Mouse (Mus musculus) heart, embryonic 13.5 days (tissue): ENCODE data around the gene Cadps. TPM values are rescaled to one million over a fixed set of nuclear protein-coding genes. Genes with fewer than 3 reads are reported as not detected.

Experiments
- ATAC-seq: fragments of 200-750 bp; cut with Nextera tagmentation; 2 replicates; pipeline ENCODE4 v1.8.0; 2017; ENCODE audit warnings: moderate TSS enrichment; ENCODE audit not compliant: insufficient number of reproducible peaks, low FRiP score, low TSS enrichment; ENCODE audit errors: extremely low read depth
- H3K27ac ChIP-seq: fragments of 300-500 bp; sonication (generic); replicated peaks from 2 replicates; pipeline ENCODE4 v1.5.1; 2015; ENCODE audit warnings: moderate library complexity, mild to moderate bottlenecking, inconsistent platforms
- H3K27me3 ChIP-seq: fragments of 300-500 bp; sonication (generic); replicated peaks from 2 replicates; pipeline ENCODE4 v1.6.1; 2015; ENCODE audit warnings: mild to moderate bottlenecking, inconsistent platforms
- H3K36me3 ChIP-seq: fragments of 300-500 bp; sonication (generic); 2 replicates; pipeline ENCODE4 v1.6.1; 2015; ENCODE audit warnings: mild to moderate bottlenecking, inconsistent platforms
- H3K4me1 ChIP-seq: fragments of 300-500 bp; sonication (generic); 2 replicates; pipeline ENCODE4 v1.6.1; 2015; ENCODE audit warnings: inconsistent platforms
- H3K4me2 ChIP-seq: fragments of 300-500 bp; sonication (generic); 2 replicates; pipeline ENCODE4 v1.6.1; 2015; ENCODE audit warnings: inconsistent platforms, mild to moderate bottlenecking, moderate library complexity
- H3K4me3 ChIP-seq: fragments of 300-500 bp; sonication (generic); 2 replicates; pipeline ENCODE4 v1.5.1; 2015; ENCODE audit warnings: moderate library complexity, mild to moderate bottlenecking, inconsistent platforms
- H3K9ac ChIP-seq: fragments of 300-500 bp; sonication (generic); 2 replicates; pipeline ENCODE4 v1.6.1; 2015; ENCODE audit warnings: inconsistent platforms, mild to moderate bottlenecking, moderate library complexity
- H3K9me3 ChIP-seq: fragments of 300-500 bp; sonication (generic); 2 replicates; pipeline ENCODE4 v1.6.1; 2016; ENCODE audit warnings: inconsistent platforms
- WGBS: fragments of 180-500 bp; shearing (Covaris S2); methylation state at CpG from one replicate; pipeline ENCODE4 v1.1.7; 2015; ENCODE audit warnings: mixed read lengths; 5-methylcytosine and 5-hydroxymethylcytosine counted together
- polyA plus RNA-seq: library from polyadenylated mRNA; unstranded; fragments of >200 nt; fragmentation: Nextera tagmentation; extraction: Ambion mirVana; gene quantifications from 2 replicates; pipeline ENCODE4 v1.2.1, GENCODE M21; 2015

Cadps gene
- polyA plus RNA-seq, 1 experiment from 2014 or later: 0.51 TPM

DNA sequence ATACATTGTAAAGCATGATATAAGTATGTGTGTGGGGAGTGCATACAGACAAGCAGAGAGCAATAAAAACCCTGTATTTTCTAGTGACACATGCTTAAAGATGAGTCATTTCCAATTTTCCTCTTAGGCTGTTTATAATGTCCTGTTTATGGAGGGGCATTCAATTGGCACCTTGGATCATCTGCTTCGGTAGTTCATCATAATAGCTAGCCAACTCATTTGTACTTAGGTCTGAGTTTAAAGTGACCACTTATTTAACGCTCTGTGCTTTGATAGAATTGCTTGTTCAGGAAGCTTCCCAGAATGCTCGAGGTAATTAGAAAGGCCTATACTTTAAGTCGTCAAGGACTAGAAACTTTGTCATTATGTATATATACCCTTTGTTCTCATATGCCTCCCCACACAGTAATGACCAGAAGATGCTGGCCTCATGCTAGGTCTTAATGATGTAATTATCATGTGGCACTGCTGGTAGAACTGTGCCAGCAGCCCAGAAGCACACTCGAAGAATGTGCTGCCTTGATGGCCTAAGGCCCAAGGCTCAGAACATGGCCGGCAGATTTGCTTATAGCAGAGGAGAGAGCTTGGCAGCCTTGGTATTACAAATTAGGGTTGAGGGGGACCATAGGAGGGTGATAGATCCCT is 179.9 kb downstream of the Cadps start:
- Histone ChIP-seq H3K36me3 (no peaks in the 10 kb centered on the region), H3K4me1 (no peaks in the 10 kb centered on the region), H3K4me3 (no peak overlapping the region), H3K4me2 (no peak overlapping the region), H3K27ac (no peak overlapping the region), H3K27me3 (no peaks in the 10 kb centered on the region), H3K9me3 (no peaks in the 10 kb centered on the region), H3K9ac (no peak overlapping the region)
- no peak for ATAC-seq
- WGBS: 75% methylated on average over 6 of the region's 6 CpGs

DNA sequence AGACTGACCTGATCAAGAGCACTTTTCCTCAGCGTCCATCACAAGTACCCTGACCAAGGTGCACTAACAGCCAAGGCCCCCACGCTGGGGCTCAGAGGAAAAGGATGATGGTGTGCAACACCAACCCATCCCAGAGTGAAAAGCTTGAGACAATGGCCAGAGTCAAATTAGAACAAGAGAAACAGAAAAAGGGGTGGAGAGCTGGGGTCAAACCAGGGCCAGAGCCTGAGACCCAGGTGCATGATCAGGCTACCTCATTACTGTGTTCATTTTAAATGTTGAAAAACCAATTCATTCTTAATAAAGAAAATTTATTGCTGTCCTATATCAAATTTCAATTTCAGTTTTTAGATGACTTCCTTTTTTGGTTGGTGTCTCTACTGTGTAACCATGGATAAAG is 184.1 kb downstream of the Cadps start:
- no peaks in the 10 kb centered on the region for H3K36me3 ChIP-seq
- H3K4me2 ChIP-seq: no peak overlapping the region
- H3K27me3 ChIP-seq: no peaks in the 10 kb centered on the region
- H3K4me1 ChIP-seq: peaks cover 10% of the 10 kb centered on the region
- H3K4me3 ChIP-seq: no peak overlapping the region
- no peak overlapping the region for H3K9ac ChIP-seq
- ATAC-seq: no peak
- H3K27ac ChIP-seq: no peak overlapping the region
- no peaks in the 10 kb centered on the region for H3K9me3 ChIP-seq
- WGBS: 68% methylated on average over 2 of the region's 2 CpGs

DNA sequence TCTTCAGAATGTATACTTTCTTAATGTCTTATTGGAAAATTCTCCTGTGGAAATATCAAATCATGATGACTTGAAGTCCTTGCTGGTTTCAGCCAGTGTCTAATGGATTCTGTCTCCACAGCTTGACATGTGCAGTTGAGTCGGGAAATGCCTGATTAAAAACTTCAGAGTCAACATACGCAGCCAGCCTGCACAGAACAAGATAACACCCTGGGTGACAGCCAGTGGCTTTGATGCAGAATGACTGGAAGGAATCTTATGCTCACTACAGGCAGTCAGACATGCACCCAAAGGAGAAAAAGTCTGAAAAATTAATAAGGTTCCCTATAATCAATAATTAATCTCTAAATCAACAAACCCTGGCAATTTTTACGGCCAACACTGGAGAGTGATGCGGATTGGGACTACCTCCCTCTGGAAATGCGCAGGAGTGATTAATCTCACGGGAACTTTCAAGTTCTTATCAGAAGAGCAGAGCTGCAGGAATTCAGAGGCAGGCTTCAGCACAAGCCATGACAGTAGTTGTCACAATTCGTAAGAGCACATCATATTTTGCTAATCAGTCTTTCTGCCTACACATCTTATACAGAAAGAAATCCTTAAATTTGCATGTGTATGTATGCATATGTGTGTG is 185.6 kb downstream of the Cadps start:
- Histone ChIP-seq H3K4me2 (no peak overlapping the region), H3K36me3 (no peaks in the 10 kb centered on the region), H3K9ac (no peak overlapping the region), H3K27ac (no peak overlapping the region), H3K27me3 (no peaks in the 10 kb centered on the region), H3K4me1 (peaks cover 10% of the 10 kb centered on the region), H3K9me3 (no peaks in the 10 kb centered on the region), H3K4me3 (no peak overlapping the region)
- no peak for ATAC-seq
- 20% methylated on average over 7 of the region's 7 CpGs for WGBS

DNA sequence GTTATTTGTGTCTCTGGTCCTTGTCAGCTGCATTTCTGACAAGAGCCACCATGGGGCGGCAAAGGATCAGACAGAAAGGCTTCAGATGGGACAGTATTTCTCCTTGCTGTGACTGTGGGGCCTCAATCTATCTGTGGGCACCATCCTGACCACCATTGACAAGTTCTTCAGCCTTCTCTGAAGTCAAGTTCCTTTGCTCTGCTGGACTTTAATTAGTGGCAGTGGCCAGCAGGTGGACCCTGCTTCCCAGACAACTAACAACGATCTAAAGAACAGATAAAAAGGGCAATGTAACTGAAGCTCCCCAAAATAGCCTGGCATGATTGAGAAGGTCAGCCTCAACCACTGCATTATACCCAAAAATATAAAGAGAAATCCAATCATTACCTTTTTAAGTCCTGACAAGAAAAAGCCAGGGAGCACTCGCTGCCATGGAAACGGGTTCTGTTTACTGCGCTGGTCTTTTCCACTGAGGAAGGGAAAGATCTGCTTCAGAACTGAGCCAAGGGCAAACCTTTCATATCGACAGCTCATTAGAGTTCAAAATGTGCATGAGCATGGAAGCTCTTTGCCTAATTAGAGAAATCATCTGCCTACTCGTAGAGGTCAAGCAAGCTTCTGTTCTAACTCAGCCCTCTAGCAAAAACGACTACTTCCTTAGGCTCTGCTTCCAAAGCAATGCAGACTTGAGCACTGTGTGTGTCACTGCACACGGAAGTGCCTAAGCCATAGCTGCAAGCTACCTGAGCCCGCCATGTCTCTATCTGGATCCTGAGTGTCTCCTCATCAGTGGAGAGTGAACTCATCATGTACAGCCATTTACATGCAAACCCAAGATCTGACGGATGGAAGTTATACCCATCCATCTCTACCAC is 198.4 kb downstream of the Cadps start:
- WGBS: 69% methylated on average over 11 of the region's 11 CpGs
- H3K4me1 ChIP-seq: peaks cover 4% of the 10 kb centered on the region

DNA sequence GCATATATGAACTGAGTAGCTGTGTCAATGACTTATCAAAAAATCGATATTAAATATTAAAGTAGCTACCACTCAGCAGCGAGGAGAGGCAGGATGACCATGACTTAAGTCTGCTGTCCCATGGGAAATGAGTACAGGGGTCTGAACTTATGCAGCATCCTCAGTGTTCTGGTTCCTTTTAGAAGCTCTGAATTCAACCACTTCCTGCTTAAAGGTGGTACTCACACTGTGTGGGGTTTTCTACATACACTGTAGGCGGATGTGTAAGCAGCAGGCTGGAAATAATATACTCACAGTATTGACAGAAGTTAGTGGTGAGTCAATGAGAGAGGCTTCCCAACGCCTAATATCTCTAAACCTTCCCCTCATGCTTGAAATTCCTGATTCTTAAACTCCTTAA is 215.9 kb downstream of the Cadps start:
- Histone ChIP-seq H3K27me3 (no peaks in the 10 kb centered on the region), H3K9ac (no peak overlapping the region), H3K4me3 (no peak overlapping the region), H3K4me1 (no peaks in the 10 kb centered on the region), H3K9me3 (no peaks in the 10 kb centered on the region), H3K36me3 (no peaks in the 10 kb centered on the region), H3K4me2 (no peak overlapping the region), H3K27ac (no peak overlapping the region)
- no peak for ATAC-seq
- WGBS: 70% methylated on average over 4 of the region's 4 CpGs

More for the DNA sequence above, 198.4 kb downstream of the Cadps start:
- Histone ChIP-seq H3K4me3 (no peak overlapping the region), H3K4me2 (no peak overlapping the region), H3K27me3 (no peaks in the 10 kb centered on the region), H3K36me3 (no peaks in the 10 kb centered on the region), H3K27ac (no peak overlapping the region), H3K9me3 (no peaks in the 10 kb centered on the region), H3K9ac (no peak overlapping the region)
- no peak for ATAC-seq

DNA sequence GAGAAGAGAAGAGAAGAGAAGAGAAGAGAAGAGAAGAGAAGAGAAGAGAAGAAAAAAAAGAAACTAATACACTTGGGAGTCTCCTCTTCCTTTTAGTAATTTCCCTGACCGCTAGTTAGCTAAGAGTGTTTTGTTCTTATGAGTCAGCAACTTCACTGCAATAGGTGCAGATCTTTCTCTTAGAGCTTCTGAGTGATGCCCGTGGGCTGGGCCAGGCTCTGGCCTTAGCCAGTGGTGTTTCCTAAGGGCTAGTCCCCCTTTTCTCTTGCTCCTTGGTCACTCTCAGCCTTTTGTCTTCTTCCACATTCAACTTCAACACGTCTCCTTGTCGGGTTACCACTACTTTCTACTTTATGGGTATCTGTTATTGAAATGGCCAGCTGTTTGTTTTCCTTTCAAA is 216.7 kb downstream of the Cadps start:
- no peak overlapping the region for H3K27ac ChIP-seq
- no peak for ATAC-seq
- WGBS: 74% methylated on average over 4 of the region's 4 CpGs
- no peak overlapping the region for H3K9ac ChIP-seq
- H3K4me3 ChIP-seq: no peak overlapping the region
- H3K27me3 ChIP-seq: no peaks in the 10 kb centered on the region
- H3K9me3 ChIP-seq: no peaks in the 10 kb centered on the region
- no peak overlapping the region for H3K4me2 ChIP-seq
- H3K4me1 ChIP-seq: no peaks in the 10 kb centered on the region
- H3K36me3 ChIP-seq: no peaks in the 10 kb centered on the region

DNA sequence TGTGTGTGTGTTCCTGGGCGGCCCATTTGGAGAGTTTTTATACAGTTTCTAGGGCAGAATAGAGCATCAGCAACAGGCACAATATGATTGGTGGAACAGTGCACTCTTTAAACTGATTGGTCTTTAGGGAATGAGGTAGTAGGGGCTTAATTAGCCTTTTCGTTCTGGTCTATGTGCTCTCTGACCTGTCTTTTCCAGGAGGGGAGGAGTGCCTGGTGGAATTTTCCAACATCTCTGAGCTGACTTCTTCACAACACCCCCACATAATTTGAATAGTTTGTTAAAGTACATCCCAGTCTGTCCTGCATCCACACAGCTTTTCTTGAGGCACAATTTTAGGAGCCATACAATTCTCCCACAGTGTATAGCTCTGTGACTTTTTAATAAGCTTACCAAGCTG is 220.8 kb downstream of the Cadps start:
- H3K27ac ChIP-seq: no peak overlapping the region
- no peak overlapping the region for H3K4me2 ChIP-seq
- H3K36me3 ChIP-seq: no peaks in the 10 kb centered on the region
- WGBS: 73% methylated on average over 2 of the region's 2 CpGs
- no peaks in the 10 kb centered on the region for H3K9me3 ChIP-seq
- no peak overlapping the region for H3K9ac ChIP-seq
- H3K27me3 ChIP-seq: no peaks in the 10 kb centered on the region
- no peak for ATAC-seq
- no peaks in the 10 kb centered on the region for H3K4me1 ChIP-seq
- H3K4me3 ChIP-seq: no peak overlapping the region

DNA sequence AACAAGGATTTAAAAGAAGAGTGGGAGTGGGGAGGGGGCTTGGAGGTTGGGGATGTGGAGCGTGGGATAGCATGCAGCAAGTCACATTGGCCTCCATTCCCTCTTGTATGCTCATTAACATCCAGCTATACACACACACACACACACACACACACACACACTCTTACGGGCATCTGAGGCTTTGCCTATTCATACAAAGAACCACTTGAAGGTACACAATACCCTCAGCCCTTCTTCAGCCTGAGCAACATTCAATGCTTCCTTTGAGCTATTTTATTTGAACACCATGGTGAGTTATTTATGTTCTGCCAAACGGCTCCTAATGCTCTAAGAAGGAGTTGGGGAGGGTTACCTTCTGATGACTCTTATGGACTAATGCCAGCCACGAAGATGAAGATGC is 227.6 kb downstream of the Cadps start:
- ATAC-seq: no peak
- H3K27me3 ChIP-seq: no peaks in the 10 kb centered on the region
- H3K27ac ChIP-seq: no peak overlapping the region
- no peak overlapping the region for H3K4me2 ChIP-seq
- no peaks in the 10 kb centered on the region for H3K9me3 ChIP-seq
- H3K4me1 ChIP-seq: no peaks in the 10 kb centered on the region
- 64% methylated on average over 4 of the region's 4 CpGs for WGBS
- no peaks in the 10 kb centered on the region for H3K36me3 ChIP-seq
- no peak overlapping the region for H3K4me3 ChIP-seq
- H3K9ac ChIP-seq: no peak overlapping the region

DNA sequence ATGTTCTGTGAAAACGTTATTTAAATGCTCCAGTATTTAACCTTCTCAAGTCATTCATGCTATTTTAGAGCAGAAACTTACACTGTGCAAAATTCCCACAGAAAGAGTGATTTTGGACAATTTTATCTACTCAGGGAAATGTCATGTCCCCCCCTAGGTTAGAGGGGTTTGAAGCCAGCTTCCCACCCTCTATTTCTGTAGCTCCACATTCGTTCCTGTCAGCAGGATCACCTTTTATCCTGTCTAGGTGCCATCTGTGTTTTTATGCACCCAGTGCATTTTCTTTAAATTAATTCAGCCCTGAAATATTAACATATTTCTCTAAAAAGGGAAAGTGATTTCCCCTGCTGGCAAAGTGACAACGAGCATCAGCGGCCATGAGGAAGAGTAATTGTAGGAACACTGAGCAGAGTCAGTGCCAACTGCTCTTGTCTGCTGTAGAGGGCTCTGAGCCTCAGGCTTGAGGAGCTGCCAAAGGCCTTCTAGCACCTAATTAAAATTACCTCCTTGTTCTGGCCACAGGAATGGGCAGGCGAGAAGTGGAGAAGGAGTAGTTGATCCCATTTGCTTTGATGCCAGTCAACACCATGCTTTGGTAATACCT is 230.3 kb downstream of the Cadps start:
- Histone ChIP-seq H3K4me3 (no peak overlapping the region), H3K4me2 (no peak overlapping the region), H3K9me3 (no peaks in the 10 kb centered on the region), H3K36me3 (no peaks in the 10 kb centered on the region), H3K9ac (no peak overlapping the region), H3K27me3 (no peaks in the 10 kb centered on the region), H3K4me1 (peaks cover 7% of the 10 kb centered on the region), H3K27ac (no peak overlapping the region)
- 75% methylated on average over 5 of the region's 5 CpGs for WGBS
- no peak for ATAC-seq

DNA sequence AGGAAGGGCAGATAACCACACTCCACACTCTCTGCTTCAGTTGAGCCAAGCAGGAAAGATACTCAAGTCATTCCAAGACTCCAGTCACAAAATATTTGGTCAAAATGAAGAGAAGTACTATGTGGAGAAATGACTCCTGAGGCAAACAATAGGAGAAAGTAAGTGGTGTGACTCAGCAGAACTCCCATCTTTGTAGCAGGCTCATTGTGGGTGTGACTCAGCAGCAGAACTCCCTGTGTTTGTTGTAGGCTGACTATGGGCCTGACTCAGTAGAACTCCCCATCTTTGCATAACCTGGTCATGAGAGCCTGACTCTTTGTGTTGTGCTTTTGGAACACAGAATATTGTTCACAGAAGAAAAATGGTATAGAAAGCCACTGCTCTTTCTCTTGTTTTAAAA is 231.1 kb downstream of the Cadps start:
- no peak overlapping the region for H3K27ac ChIP-seq
- no peaks in the 10 kb centered on the region for H3K27me3 ChIP-seq
- H3K9ac ChIP-seq: no peak overlapping the region
- H3K9me3 ChIP-seq: no peaks in the 10 kb centered on the region
- no peaks in the 10 kb centered on the region for H3K36me3 ChIP-seq
- no peak overlapping the region for H3K4me2 ChIP-seq
- H3K4me1 ChIP-seq: peaks cover 7% of the 10 kb centered on the region
- ATAC-seq: no peak
- H3K4me3 ChIP-seq: no peak overlapping the region

DNA sequence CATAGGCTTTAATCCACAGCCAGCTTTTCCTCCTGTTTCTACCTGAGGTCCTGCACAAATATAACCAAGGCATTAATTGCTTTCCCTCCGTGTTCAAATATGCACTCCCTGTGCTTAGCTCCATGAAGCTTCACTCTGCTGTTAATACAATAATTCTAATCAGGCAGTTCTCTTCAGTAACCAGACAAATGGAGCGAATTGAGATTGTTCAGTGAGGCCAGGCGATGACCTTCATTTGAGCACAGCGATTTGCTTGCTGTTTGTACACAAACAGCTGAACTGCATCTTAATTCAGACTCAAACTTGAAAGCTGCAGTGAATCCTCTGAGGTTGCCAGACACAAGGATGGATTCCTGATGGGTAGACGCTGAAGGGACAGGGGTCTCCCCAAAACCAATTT is 239.3 kb downstream of the Cadps start:
- Histone ChIP-seq H3K4me1 (peaks cover 11% of the 10 kb centered on the region), H3K36me3 (no peaks in the 10 kb centered on the region), H3K27ac (no peak overlapping the region), H3K27me3 (no peaks in the 10 kb centered on the region), H3K9me3 (no peaks in the 10 kb centered on the region), H3K4me2 (no peak overlapping the region), H3K9ac (no peak overlapping the region), H3K4me3 (no peak overlapping the region)
- 78% methylated on average over 5 of the region's 5 CpGs for WGBS
- no peak for ATAC-seq
